Mouse (Mus musculus) CD4-positive, CD25-positive, alpha-beta regulatory T cell, adult 4 months (primary cell): ENCODE data around the gene Tusc1. TPM values are rescaled to one million over a fixed set of nuclear protein-coding genes. Genes with fewer than 3 reads are reported as not detected.
A peak's percentile ranks its signal among the peaks of the same experiment; 100 is the strongest.

ENCODE experiments used
- ATAC-seq: one replicate; pipeline ENCODE4 v1.8.0; 2017
- polyA plus RNA-seq, 2 experiments: library from polyadenylated mRNA; unstranded; fragments of 100-300 nt; shearing (Covaris generic); gene quantifications; one replicate each; pipeline ENCODE4 v1.2.1; 2017

Tusc1 gene
- not detected for polyA plus RNA-seq

DNA sequence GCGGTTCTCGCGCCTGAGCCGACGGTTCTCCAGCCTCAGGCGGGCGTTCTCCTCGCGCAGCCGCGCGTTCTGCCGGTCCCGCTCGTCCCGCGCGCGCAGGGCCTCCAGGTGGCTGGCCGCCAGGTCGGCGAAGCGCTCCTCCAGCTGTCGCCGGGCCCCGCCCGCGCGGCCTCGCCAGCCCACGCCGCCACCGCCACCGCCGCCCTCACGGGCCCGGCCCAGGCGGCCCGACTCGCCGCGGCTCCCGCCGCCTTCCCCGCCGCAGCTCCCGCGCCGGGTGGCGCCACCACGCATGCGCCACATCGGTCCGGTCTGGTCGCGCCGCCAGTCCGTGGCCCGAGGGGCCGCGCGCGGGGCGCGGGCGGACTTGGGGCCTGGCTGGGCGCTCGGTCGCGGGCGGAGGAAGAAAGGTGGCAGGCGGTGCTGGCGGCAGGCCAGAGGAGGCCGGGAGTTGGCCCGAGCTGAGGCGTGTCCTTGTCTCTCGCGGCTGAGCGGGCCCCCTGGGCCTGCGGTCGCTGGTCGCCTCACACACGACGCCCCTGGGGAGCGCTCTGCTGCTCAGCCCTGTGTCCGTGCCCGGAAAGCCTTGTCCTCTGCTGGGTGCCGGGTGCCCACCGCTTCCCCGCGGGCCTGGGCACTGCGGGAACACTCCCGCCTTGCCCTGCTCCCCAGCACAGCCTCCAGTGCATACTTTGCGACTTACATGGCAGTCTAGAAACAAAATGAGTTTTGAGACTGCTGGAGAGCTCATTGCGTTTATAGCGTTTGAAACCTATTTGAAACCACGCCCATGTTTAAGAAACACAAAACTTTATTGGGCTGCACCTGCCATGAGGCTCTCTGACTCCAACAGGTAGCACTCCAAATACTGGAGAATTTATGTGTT lies at the start of gene Tusc1:
Gene Tusc1 (minus strand): TSS at position 394 of the 886 bp plus-strand sequence.
- ATAC-seq = peak; percentile 49

GRCm38 (mm10) chr4:93352930-93353329 lies 17.6 kb upstream of the Tusc1 start:
- no peak for ATAC-seq

DNA sequence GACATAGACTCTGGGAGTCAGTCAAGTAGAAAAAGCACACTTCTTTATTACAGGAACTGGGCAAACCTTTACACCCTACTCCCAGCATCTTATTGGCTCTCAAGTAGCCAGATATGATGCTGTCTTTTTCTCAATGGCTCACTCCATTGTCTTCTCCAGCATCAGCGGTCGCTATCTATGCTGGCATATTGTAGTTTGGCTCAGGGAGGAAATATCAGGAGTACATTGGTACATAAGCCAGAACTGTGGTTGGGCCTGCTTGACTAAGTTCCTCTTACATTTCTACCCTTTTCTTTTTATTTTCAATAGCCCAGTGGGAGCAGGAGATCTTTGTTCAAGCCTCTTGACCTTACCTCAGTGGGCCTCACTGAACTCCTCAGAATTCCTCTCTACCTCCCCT lies 9.0 kb upstream of the Tusc1 start:
- no peak for ATAC-seq

GRCm38 (mm10) chr4:93341568-93341967 lies 6.3 kb upstream of the Tusc1 start:
- ATAC-seq = no peak

- ATAC-seq = no peak
These were observed 2.7 kb upstream of the Tusc1 start for GRCm38 (mm10) chr4:93337977-93338376.

GRCm38 (mm10) chr4:93334636-93335117 lies 634 bp downstream of the Tusc1 start:
- ATAC-seq = peak; percentile 81

GRCm38 (mm10) chr4:93307486-93307885 lies 27.8 kb downstream of the Tusc1 start:
- ATAC-seq = no peak

DNA sequence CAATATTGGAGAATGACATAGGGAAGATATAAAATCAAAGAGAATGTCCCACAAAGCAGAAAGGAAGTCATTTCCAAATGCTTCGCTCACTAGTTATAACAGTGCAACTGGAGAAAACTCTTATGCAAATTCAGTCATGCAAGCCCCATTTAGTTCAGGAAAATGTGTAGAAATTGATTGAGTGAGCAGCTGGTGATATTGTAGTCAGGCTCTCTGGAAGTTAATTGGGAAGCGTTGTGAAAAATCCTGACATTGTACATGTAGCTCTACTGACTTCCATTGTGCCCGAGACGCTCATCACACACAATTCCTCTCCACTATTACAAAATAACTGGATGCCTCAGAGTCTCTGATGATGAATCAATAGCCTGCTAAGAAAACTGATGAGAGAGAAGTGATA lies 49.2 kb downstream of the Tusc1 start:
- no peak for ATAC-seq
